Mouse (Mus musculus): ENCODE results near the gene Xdh.
"Not testable (repeated sequence)": the region's sequence is repeated elsewhere in the genome, so short reads cannot be mapped to it uniquely, and the experiment has no call there.

Gene Xdh

GRCm38 (mm10) chr17:73879262-73879916 is 70.6 kb downstream of the Xdh start:
- DNase-seq, result no peak

- no peak for DNase-seq
These were observed 74.3 kb downstream of the Xdh start for GRCm38 (mm10) chr17:73875674-73876073.

DNA sequence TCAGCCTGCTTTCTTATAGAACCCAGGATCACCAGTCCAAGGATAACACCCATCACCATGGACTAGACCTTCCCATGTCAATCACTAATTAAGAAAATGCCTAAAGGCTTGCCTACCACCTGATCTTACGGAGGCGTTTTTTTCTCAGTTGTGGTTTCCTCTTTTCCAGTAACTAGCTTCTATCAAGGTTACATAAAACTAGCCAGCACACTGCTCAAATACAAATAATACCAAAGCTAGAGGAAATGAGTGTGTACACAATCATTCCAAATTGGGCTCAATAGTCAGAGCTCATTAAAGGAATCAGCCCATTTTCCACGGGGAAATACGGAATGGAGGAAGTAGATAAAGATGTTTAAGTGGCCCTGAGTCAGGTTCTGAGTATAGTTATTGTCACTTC is 74.7 kb downstream of the Xdh start:
- no peak for DNase-seq

DNA sequence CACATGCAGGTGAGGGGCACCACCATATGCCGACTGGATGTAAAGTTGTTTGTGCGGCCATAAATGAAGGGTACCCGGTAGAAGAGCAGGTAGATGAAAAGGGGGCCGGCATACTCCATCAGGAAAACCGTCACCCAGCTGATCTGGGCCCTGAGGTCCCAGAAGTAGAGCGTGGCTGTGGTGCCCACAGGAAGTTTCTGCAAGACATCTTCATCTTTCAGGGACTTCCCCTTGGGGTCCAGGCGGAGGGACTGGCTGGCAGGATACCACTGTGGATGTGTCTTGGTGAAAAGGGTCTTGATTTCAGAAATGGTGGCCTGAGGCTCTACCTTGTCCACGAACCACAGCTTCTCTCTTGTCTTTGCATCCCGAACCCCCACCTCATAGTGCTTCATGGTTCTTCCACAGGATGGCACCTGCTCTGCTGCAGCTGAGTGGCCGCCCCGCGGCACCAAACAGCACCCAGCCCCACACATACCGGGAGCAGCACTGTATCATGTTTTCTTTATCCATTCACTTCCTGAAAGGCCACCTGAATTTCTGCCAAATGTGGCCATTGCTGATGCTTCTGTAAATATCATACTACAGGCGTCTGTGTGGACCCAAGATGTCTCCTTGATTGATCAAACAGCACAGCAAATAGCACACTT is 78.9 kb downstream of the Xdh start:
- DNase-seq, result no peak

- DNase-seq, result no peak
These were observed 80.8 kb downstream of the Xdh start for GRCm38 (mm10) chr17:73869008-73869685.

DNA sequence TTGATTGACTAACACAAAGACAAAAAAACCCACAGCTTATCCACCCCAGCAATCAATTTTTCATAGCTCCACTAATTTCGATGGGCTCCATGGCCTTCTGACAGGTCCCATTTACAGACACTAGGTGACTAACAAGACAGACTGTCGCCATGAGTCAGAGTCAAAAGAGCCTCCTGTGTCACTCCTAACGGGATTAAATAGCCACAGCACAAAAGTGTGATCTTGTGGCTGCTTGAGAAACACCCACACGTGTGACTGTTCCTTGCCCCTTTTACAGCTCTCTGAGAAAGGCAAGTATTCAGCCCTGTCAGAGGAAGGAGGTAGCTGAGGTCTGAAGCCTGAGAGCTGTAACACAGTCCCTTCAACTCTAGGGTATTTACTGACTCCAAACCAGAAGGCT is 96.3 kb downstream of the Xdh start:
- DNase-seq, result no peak

- no peak for DNase-seq
These were observed 97.0 kb downstream of the Xdh start for GRCm38 (mm10) chr17:73853041-73853440.

- no peak for DNase-seq
These were observed 102.6 kb downstream of the Xdh start for GRCm38 (mm10) chr17:73847399-73847798.

GRCm38 (mm10) chr17:73845632-73846031 is 104.4 kb downstream of the Xdh start:
- DNase-seq, result no peak

DNA sequence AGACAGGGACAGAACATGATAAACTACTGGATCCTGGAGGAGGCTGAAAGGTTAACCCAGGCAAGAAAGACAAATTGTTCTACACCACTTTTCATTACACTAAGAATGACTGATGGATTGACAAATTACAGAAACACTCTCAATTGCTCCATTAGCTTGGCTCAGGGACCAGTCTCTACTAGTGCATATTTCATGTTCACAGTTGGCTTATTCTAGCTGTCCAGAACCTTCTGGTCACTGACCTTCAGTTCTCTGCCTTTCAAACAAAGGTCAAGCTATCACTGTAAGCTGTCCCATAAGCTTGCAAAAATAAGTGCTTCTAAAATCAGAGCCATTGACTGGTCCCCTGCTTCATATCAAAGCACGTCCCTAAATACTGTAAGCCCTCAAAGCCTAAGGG is 107.0 kb downstream of the Xdh start:
- no peak for DNase-seq

GRCm38 (mm10) chr17:73839876-73840275 is 110.1 kb downstream of the Xdh start:
- DNase-seq, result not testable (repeated sequence)

GRCm38 (mm10) chr17:73839086-73839835 is 110.7 kb downstream of the Xdh start:
- no peak for DNase-seq

- DNase-seq, result no peak
These were observed 112.8 kb downstream of the Xdh start for GRCm38 (mm10) chr17:73837244-73837643.

GRCm38 (mm10) chr17:73836601-73837000 is 113.4 kb downstream of the Xdh start:
- DNase-seq, result no peak
